ENCODE assay signal across 14 mouse cellular contexts in genomic region chr8:86581921-86582331, GRCm38 (mm10). TPM values are rescaled to one million over a fixed set of nuclear protein-coding genes. Genes with fewer than 3 reads are reported as not detected.
DNase-seq lines count a peak whose midpoint lies in the region; ATAC-seq and TF ChIP-seq lines count a peak whose summit lies in the region.
"Had no signal": no experiment of that assay in that cellular context is flagged by ENCODE, and none has a peak within 500 bp of the region (broad histone marks: within the 10 kb centered on the region; RNA-seq: fewer than 3 reads in every experiment).

No protein-coding gene starts in this region.

- intact Hi-C loops in heart, postnatal 10 days (cut with DNase I) = loop anchor here (1.0 to 2.0 kb wide), 2 partner anchors 45 to 882 kb away; partner anchors contain the start of gene Neto2

- no peak overlapping the region for H3K4me2 ChIP-seq in heart, postnatal 0 days (ENCODE audit: low read depth, low read length)
- no peak overlapping the region for H3K4me2 ChIP-seq in midbrain, embryonic 14.5 days (ENCODE audit: low read length)
- H3K4me2 ChIP-seq: liver, embryonic 13.5 days had no signal

- H3K9ac ChIP-seq in heart, postnatal 0 days (replicated peaks; ENCODE audit: low read depth, low read length) = no peak overlapping the region
- no peak overlapping the region for H3K9ac ChIP-seq in midbrain, embryonic 14.5 days (replicated peaks; ENCODE audit: low read length)
- H3K9ac ChIP-seq: liver, embryonic 13.5 days had no signal

- H3K4me3 ChIP-seq in heart, postnatal 0 days (ENCODE audit: low read depth, low read length) = no peak overlapping the region
- H3K4me3 ChIP-seq in midbrain, embryonic 14.5 days (replicated peaks; ENCODE audit: low read depth, low read length) = no peak overlapping the region
- no peak overlapping the region for H3K4me3 ChIP-seq in midbrain, embryonic 10.5 days
- H3K4me3 ChIP-seq in limb, embryonic 10.5 days = no peak overlapping the region
- H3K4me3 ChIP-seq: heart, embryonic 10.5 days; liver, embryonic 13.5 days; myocyte had no signal

- no peak for TF ChIP-seq POLR2A in brain, embryonic 14.5 days (IDR thresholded peaks at IDR 0.05; ENCODE audit: borderline replicate concordance, extremely low read depth, insufficient read depth, insufficient read length, poor library complexity, severe bottlenecking)

- no peaks in the 10 kb centered on the region for H3K9me3 ChIP-seq in heart, postnatal 0 days (replicated peaks; ENCODE audit: control insufficient read depth, low read length)
- H3K9me3 ChIP-seq in midbrain, embryonic 14.5 days (ENCODE audit: control insufficient read depth, low read length) = no peaks in the 10 kb centered on the region
- no peaks in the 10 kb centered on the region for H3K9me3 ChIP-seq in midbrain, embryonic 10.5 days (replicated peaks)
- H3K9me3 ChIP-seq in limb, embryonic 10.5 days (replicated peaks) = no peaks in the 10 kb centered on the region
- H3K9me3 ChIP-seq: heart, embryonic 10.5 days; liver, embryonic 13.5 days had no signal

- no peak overlapping the region for H3K27ac ChIP-seq in heart, postnatal 0 days (ENCODE audit: low read depth)
- H3K27ac ChIP-seq in midbrain, embryonic 14.5 days (replicated peaks; ENCODE audit: low read depth, low read length) = no peak overlapping the region
- no peak overlapping the region for H3K27ac ChIP-seq in midbrain, embryonic 10.5 days (replicated peaks)
- H3K27ac ChIP-seq in limb, embryonic 10.5 days = no peak overlapping the region
- H3K27ac ChIP-seq: heart, embryonic 10.5 days; liver, embryonic 13.5 days; macrophage had no signal

- no peaks in the 10 kb centered on the region for H3K36me3 ChIP-seq in heart, postnatal 0 days (replicated peaks; ENCODE audit: control insufficient read depth, insufficient read depth, low read length)
- no peaks in the 10 kb centered on the region for H3K36me3 ChIP-seq in midbrain, embryonic 14.5 days (ENCODE audit: control insufficient read depth, insufficient read depth, low read length)
- no peaks in the 10 kb centered on the region for H3K36me3 ChIP-seq in midbrain, embryonic 10.5 days
- H3K36me3 ChIP-seq in limb, embryonic 10.5 days = no peaks in the 10 kb centered on the region
- H3K36me3 ChIP-seq: heart, embryonic 10.5 days; liver, embryonic 13.5 days had no signal

- DNase-seq in heart, postnatal 0 days (ENCODE audit: low spot score) = no peak
- no peak for DNase-seq in heart, postnatal 10 days
- peak; percentile 74 for DNase-seq in midbrain, embryonic 14.5 days
- DNase-seq in midbrain, embryonic 10.5 days (ENCODE audit: low spot score) = no peak
- DNase-seq in brain, embryonic 14.5 days (ENCODE audit: low read depth) = peak; percentile 69
- peak; percentile 27 for DNase-seq in embryo, embryonic 10.5 days (ENCODE audit: low spot score)
- DNase-seq in gastrocnemius, postnatal 25 days = no peak
- DNase-seq in limb, embryonic 10.5 days (ENCODE audit: low spot score) = no peak
- DNase-seq: liver, embryonic 13.5 days had no signal

- 0 out of 2 replicates have a peak, but pooled peaks cover 8% of the 10 kb centered on the region for H3K4me1 ChIP-seq in heart, postnatal 0 days (ENCODE audit: control insufficient read depth, insufficient read depth)
- H3K4me1 ChIP-seq in midbrain, embryonic 14.5 days (ENCODE audit: control insufficient read depth, insufficient read depth, low read length) = no peaks in the 10 kb centered on the region
- no peaks in the 10 kb centered on the region for H3K4me1 ChIP-seq in midbrain, embryonic 10.5 days
- peaks cover 9% of the 10 kb centered on the region for H3K4me1 ChIP-seq in limb, embryonic 10.5 days

- WGBS in heart, postnatal 0 days = 75% methylated on average over 4 of the region's 4 CpGs
- whole genome bisulfite sequencing in midbrain, embryonic 14.5 days = 84% methylated on average over 4 of the region's 4 CpGs
- 90% methylated on average over 4 of the region's 4 CpGs for WGBS in midbrain, embryonic 10.5 days
- WGBS in limb, embryonic 10.5 days = 82% methylated on average over 4 of the region's 4 CpGs

- no peaks in the 10 kb centered on the region for H3K27me3 ChIP-seq in heart, postnatal 0 days (ENCODE audit: control insufficient read depth, insufficient read depth, low read length)
- H3K27me3 ChIP-seq in midbrain, embryonic 14.5 days (ENCODE audit: control insufficient read depth, insufficient read depth, low read length) = no peaks in the 10 kb centered on the region
- peaks cover 3% of the 10 kb centered on the region; the same call in 1 of the 2 replicates for H3K27me3 ChIP-seq in midbrain, embryonic 10.5 days (ENCODE audit: low read depth, poor library complexity, severe bottlenecking)
- no peaks in the 10 kb centered on the region for H3K27me3 ChIP-seq in limb, embryonic 10.5 days (ENCODE audit: low read depth, poor library complexity, severe bottlenecking)
- H3K27me3 ChIP-seq: liver, embryonic 13.5 days had no signal

- peak; percentile 35 for TF ChIP-seq CTCF in heart, postnatal 0 days (IDR thresholded peaks at IDR 0.05; ENCODE audit: low read depth)
- peak; percentile 47; the same call in 1 of the 2 replicates for TF ChIP-seq CTCF in brain, embryonic 14.5 days (IDR thresholded peaks at IDR 0.05; ENCODE audit: borderline replicate concordance, extremely low read depth, insufficient read depth, insufficient read length)

- no peak for TF ChIP-seq EP300 in heart, postnatal 0 days (IDR thresholded peaks at IDR 0.05; ENCODE audit: low read depth)

- no peak for ATAC-seq in heart, postnatal 0 days (ENCODE audit: insufficient read depth, low read depth)
- ATAC-seq in midbrain, embryonic 14.5 days (ENCODE audit: low FRiP score, low TSS enrichment) = no peak
- ATAC-seq: hindbrain, embryonic 16.5 days had no signal

RNA-seq across cellular contexts. Expression of gene Abcc12, which starts 1.4 kb away (rescaled TPM):
- total RNA-seq in heart, postnatal 0 days (2014; rRNA removed; ENCODE audit: low replicate concordance) = not detected in 2 replicates
- not detected in 2 replicates for polyA plus RNA-seq in heart, postnatal 0 days (2015; fragmentation: Nextera tagmentation; extraction: Ambion mirVana)
- under 1 TPM; 0.07 to 0.15 TPM for total RNA-seq in heart, postnatal 10 days (2021)
- polyA plus RNA-seq in midbrain, embryonic 14.5 days (2014; fragmentation: Nextera tagmentation; extraction: Ambion mirVana) = 0.13 and 0.18 TPM in 2 replicates
- polyA plus RNA-seq in midbrain, embryonic 10.5 days (2016; fragmentation: Nextera tagmentation; extraction: Ambion mirVana) = 0.09 TPM in 1 of 2 replicates, not detected in the other
- polyA plus RNA-seq in brain, embryonic 14.5 days (2012; rRNA removed) = 0.23 and 0.52 TPM in 2 replicates
- under 1 TPM in 1 of 2 experiments, not detected in 1; 0.16 TPM for total RNA-seq in gastrocnemius, postnatal 25 days (2021)
- 0.04 and 0.16 TPM in 2 replicates for polyA plus RNA-seq in limb, embryonic 10.5 days (2016; fragmentation: Nextera tagmentation; extraction: Ambion mirVana)
- polyA plus RNA-seq: embryonic facial prominence, embryonic 11.5 days; heart, embryonic 10.5 days; liver, embryonic 13.5 days; macrophage; myocyte had no signal

RNA-seq across cellular contexts. Expression of gene Lonp2, which starts 41.9 kb away (rescaled TPM):
- 49.9 and 63.0 TPM in 2 replicates for total RNA-seq in heart, postnatal 0 days (2014; rRNA removed; ENCODE audit: low replicate concordance)
- polyA plus RNA-seq in heart, postnatal 0 days (2015; fragmentation: Nextera tagmentation; extraction: Ambion mirVana) = 60.1 and 60.4 TPM in 2 replicates
- total RNA-seq in heart, postnatal 10 days (2021) = 10 to 100 TPM; 65.7 to 68.2 TPM
- 66.2 and 87.3 TPM in 2 replicates for polyA plus RNA-seq in midbrain, embryonic 14.5 days (2014; fragmentation: Nextera tagmentation; extraction: Ambion mirVana)
- 52.0 and 65.5 TPM in 2 replicates for polyA plus RNA-seq in midbrain, embryonic 10.5 days (2016; fragmentation: Nextera tagmentation; extraction: Ambion mirVana)
- 45.2 and 53.5 TPM in 2 replicates for polyA plus RNA-seq in brain, embryonic 14.5 days (2012; rRNA removed)
- 10 to 100 TPM; 41.8 to 46.5 TPM for total RNA-seq in gastrocnemius, postnatal 25 days (2021)
- polyA plus RNA-seq in limb, embryonic 10.5 days (2016; fragmentation: Nextera tagmentation; extraction: Ambion mirVana) = 39.5 and 53.0 TPM in 2 replicates

Comparison
In these comparisons a context has a peak if more than half of its experiments do, and no peak if none do; other contexts are left out.
1. DNase-seq: peak in midbrain, embryonic 14.5 days (single experiment), brain, embryonic 14.5 days (single experiment) and embryo, embryonic 10.5 days (single experiment); none in heart, postnatal 0 days (single experiment), heart, postnatal 10 days (0 of 2), midbrain, embryonic 10.5 days (single experiment), gastrocnemius, postnatal 25 days (single experiment) and limb, embryonic 10.5 days (single experiment).